Mouse (Mus musculus): ENCODE measurements around the gene Art5. TPM values are rescaled to one million over a fixed set of nuclear protein-coding genes. Genes with fewer than 3 reads are reported as not detected.
A peak's percentile ranks its signal among the peaks of the same experiment; 100 is the strongest.

Art5 gene
- total and polyA plus RNA-seq, 2 experiments from 2014 or later, result 0.23 to 0.49 TPM

DNA sequence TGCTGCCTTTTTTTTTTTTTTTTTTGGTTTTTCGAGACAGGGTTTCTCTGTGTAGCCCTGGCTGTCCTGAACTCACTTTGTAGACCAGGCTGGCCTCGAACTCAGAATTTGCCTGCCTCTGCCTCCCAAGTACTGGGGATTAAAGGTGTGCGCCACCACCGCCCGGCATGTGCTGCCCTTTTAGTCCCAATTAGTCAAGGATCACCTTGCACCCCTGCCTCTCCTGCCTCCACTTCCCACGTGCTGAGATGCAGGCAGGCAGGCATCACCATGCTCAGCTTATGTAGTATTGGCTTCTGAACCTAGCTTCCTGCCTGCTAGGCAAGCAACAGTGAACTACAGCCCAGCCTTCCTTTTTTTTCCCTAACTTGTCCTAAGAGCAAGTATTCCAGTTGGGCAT lies 8.1 kb upstream of the Art5 start:
- no peak for DNase-seq (ENCODE audit: low spot score)
- Histone ChIP-seq H3K4me2 (ENCODE audit: low read depth, low read length, poor library complexity, severe bottlenecking) (no peak overlapping the region), H3K4me3 (ENCODE audit: low read depth, low read length) (no peak overlapping the region), H3K36me3 (ENCODE audit: insufficient read depth, low read length) (peaks cover 32% of the 10 kb centered on the region), H3K27ac (ENCODE audit: low read depth, low read length) (no peak overlapping the region), H3K27me3 (ENCODE audit: insufficient read depth, low read length) (no peaks in the 10 kb centered on the region), H3K4me1 (ENCODE audit: insufficient read depth, low read length) (no peaks in the 10 kb centered on the region), H3K9ac (replicated peaks; ENCODE audit: low read length, poor library complexity, severe bottlenecking) (no peak overlapping the region), H3K9me3 (ENCODE audit: low read length) (no peaks in the 10 kb centered on the region)
- WGBS, result 73% methylated on average over 6 of the region's 6 CpGs
- ATAC-seq (ENCODE audit: low FRiP score), result no peak
- TF ChIP-seq CTCF (IDR thresholded peaks at IDR 0.05), result no peak

DNA sequence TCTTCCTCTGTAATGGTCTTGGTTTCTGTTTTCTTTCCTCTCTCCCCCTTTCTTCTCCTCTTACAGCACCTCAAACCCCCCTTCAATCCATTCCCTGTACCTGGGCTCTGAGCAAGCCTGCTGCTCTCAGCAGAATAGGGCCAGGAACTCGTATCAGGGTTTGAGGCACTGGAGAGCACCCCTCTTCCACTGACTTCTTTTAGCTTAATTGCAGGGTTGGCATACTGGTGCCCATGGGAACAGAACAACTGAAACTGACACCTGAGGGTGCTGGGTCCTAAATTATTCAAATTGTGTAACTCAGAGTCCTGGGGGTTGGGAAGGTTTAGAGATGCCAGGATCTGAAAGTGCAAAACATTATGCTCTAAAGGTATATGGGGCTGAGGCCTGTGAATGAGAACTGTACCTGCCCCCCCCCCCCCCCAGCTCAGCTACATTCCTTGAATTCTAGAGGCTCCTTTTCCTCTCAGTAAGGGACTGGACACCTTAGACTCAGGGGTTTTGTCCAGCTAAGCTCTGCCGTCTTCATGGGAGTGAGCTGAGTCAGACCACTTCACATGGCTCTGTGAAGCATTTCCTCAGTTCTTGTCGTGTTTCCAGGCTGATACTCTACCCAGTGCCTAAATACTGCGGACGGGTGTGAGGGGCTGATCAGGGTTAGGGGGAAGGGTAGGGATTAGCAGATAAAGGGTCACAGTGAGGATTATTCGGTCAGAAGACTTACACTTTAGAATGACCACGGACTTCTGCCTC lies 7.5 kb upstream of the Art5 start, which contains the start of gene Chrna10:
Gene Chrna10 (minus strand): TSS at position 250 of the 753 bp plus-strand sequence.
- WGBS, result 36% methylated on average over 7 of the region's 7 CpGs

DNA sequence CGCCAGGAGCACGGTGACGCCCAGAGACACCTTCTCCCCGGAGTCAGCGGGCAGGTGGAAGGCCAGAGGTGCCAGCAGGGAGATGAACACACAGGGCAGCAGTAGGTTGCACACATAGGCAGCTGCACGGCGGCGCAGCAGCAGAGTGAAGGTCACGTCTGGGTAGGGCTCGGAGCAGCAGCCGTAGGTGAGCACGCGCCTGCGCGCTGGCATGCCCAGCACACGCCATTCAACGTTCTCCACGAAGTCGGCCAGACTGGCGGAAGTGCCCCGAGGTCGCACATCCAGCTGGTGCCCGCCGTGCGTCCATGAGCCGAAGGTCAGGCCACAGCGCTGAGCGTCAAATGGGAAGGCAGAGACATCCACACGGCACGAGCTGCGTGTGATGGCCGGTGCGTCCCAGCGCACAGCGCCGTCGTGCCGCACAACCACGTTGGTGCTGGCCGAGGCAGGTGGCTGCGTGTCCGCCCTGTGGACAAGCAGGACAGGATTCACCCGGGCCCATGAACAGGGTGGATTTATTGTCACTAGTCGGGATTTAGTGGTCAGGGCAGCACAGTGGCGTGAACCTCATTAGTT lies 4.0 kb upstream of the Art5 start:
- TF ChIP-seq CTCF (IDR thresholded peaks at IDR 0.05), result no peak
- Histone ChIP-seq H3K4me3 (ENCODE audit: low read depth, low read length) (no peak overlapping the region), H3K36me3 (ENCODE audit: insufficient read depth, low read length) (peaks cover 2% of the 10 kb centered on the region; the same call in 1 of the 2 replicates), H3K9me3 (ENCODE audit: low read length) (no peaks in the 10 kb centered on the region), H3K27ac (ENCODE audit: low read depth, low read length) (no peak overlapping the region), H3K4me2 (ENCODE audit: low read depth, low read length, poor library complexity, severe bottlenecking) (no peak overlapping the region), H3K27me3 (ENCODE audit: insufficient read depth, low read length) (no peaks in the 10 kb centered on the region), H3K9ac (replicated peaks; ENCODE audit: low read length, poor library complexity, severe bottlenecking) (no peak overlapping the region), H3K4me1 (ENCODE audit: insufficient read depth, low read length) (no peaks in the 10 kb centered on the region)
- 87% methylated on average over 45 of the region's 45 CpGs for WGBS
- DNase-seq (ENCODE audit: low spot score) (no peak), ATAC-seq (ENCODE audit: low FRiP score) (no peak)

More for the DNA sequence above, 7.5 kb upstream of the Art5 start, which contains the start of gene Chrna10:
- Histone ChIP-seq H3K36me3 (ENCODE audit: insufficient read depth, low read length) (peaks cover 26% of the 10 kb centered on the region), H3K9me3 (ENCODE audit: low read length) (no peaks in the 10 kb centered on the region), H3K4me3 (ENCODE audit: low read depth, low read length) (no peak within 1 kb of the TSS), H3K4me2 (ENCODE audit: low read depth, low read length, poor library complexity, severe bottlenecking) (no peak within 1 kb of the TSS), H3K27me3 (ENCODE audit: insufficient read depth, low read length) (no peaks in the 10 kb centered on the region), H3K4me1 (ENCODE audit: insufficient read depth, low read length) (no peaks in the 10 kb centered on the region), H3K27ac (ENCODE audit: low read depth, low read length) (no peak within 1 kb of the TSS), H3K9ac (replicated peaks; ENCODE audit: low read length, poor library complexity, severe bottlenecking) (no peak within 1 kb of the TSS)
- no peak for TF ChIP-seq CTCF (IDR thresholded peaks at IDR 0.05)
- no peak for DNase-seq (ENCODE audit: low spot score)
- ATAC-seq (ENCODE audit: low FRiP score), result no peak

DNA sequence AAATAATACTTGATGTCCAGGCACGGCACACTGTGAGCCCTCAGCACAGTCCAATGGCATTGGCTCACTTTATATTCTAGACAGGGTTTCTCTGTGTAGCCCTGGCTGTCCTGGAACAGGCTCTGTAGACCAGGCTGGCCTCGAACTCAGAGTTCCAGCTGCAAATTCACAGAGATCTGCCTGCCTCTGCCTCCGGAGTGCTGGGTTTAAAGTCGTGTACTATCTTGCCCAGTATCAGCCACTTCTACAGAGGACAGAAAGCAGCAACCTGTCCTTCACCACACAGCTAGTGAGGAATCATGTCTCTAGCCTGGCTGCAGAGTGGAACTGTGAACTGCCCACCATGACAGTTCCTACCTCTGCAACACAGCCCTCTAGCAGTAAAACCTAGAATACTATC lies 457 bp upstream of the Art5 start:
- H3K4me2 ChIP-seq (ENCODE audit: low read depth, low read length, poor library complexity, severe bottlenecking), result no peak overlapping the region
- H3K36me3 ChIP-seq (ENCODE audit: insufficient read depth, low read length), result no peaks in the 10 kb centered on the region
- 82% methylated on average over 4 of the region's 4 CpGs for WGBS
- DNase-seq (ENCODE audit: low spot score) (no peak), ATAC-seq (ENCODE audit: low FRiP score) (no peak)
- H3K4me3 ChIP-seq (ENCODE audit: low read depth, low read length), result no peak overlapping the region
- no peak overlapping the region for H3K9ac ChIP-seq (replicated peaks; ENCODE audit: low read length, poor library complexity, severe bottlenecking)
- TF ChIP-seq CTCF (IDR thresholded peaks at IDR 0.05), result no peak
- H3K27ac ChIP-seq (ENCODE audit: low read depth, low read length), result no peak overlapping the region
- H3K9me3 ChIP-seq (ENCODE audit: low read length), result no peaks in the 10 kb centered on the region
- peaks cover 3% of the 10 kb centered on the region; the same call in 1 of the 2 replicates for H3K4me1 ChIP-seq (ENCODE audit: insufficient read depth, low read length)
- H3K27me3 ChIP-seq (ENCODE audit: insufficient read depth, low read length), result no peaks in the 10 kb centered on the region

DNA sequence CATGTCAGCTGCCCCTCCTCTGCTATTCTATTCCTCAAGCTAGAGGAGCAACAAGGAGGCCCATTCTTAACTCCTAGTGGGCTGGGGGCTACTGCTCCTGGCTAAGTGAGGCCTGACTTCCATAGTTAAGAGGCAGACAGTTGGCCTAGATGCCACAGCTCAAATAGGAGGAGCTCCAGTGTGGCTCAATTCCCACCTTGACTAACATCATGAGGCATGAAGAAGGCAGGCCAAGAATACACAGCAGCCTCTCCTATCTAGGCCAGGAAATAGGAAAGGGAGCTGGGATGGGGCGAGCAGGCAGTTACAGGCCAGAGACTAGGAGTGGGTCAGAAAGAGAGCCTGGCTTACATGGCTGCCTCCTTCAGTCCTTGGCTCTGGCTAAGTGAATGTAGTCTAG lies 1.1 kb downstream of the Art5 start:
- Histone ChIP-seq H3K36me3 (ENCODE audit: insufficient read depth, low read length) (no peaks in the 10 kb centered on the region), H3K4me3 (ENCODE audit: low read depth, low read length) (no peak overlapping the region), H3K27me3 (ENCODE audit: insufficient read depth, low read length) (no peaks in the 10 kb centered on the region), H3K4me1 (ENCODE audit: insufficient read depth, low read length) (peaks cover 3% of the 10 kb centered on the region; the same call in 1 of the 2 replicates), H3K4me2 (ENCODE audit: low read depth, low read length, poor library complexity, severe bottlenecking) (no peak overlapping the region), H3K9me3 (ENCODE audit: low read length) (no peaks in the 10 kb centered on the region), H3K27ac (ENCODE audit: low read depth, low read length) (no peak overlapping the region), H3K9ac (replicated peaks; ENCODE audit: low read length, poor library complexity, severe bottlenecking) (no peak overlapping the region)
- TF ChIP-seq CTCF (IDR thresholded peaks at IDR 0.05), result no peak
- ATAC-seq (ENCODE audit: low FRiP score) (no peak), DNase-seq (ENCODE audit: low spot score) (no peak)
- WGBS, result 92% methylated on average over 1 of the region's 1 CpGs

DNA sequence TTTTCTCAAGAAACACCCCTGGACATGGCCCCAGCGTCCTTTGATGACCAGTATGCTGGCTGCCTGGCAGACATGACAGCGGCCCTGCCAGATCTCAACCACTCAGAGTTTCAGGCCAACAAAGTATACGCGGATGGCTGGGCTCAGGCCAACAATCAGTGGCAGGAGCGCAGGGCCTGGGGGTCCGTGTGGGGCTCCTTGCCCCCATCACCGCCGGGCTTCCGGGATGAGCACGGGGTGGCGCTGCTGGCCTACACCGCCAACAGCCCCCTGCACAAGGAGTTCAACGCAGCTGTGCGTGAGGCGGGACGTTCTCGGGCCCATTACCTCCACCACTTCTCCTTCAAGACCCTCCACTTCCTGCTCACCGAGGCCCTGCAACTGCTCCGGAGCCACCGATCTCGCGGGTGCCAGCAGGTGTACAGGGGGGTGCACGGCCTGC lies 2.6 kb downstream of the Art5 start:
- no peak for DNase-seq (ENCODE audit: low spot score)
- peaks cover 3% of the 10 kb centered on the region; the same call in 1 of the 2 replicates for H3K4me1 ChIP-seq (ENCODE audit: insufficient read depth, low read length)
- peak overlapping the region; percentile 3; the same call in 1 of the 2 replicates for H3K4me3 ChIP-seq (ENCODE audit: low read depth, low read length)
- H3K27me3 ChIP-seq (ENCODE audit: insufficient read depth, low read length), result no peaks in the 10 kb centered on the region
- 24% methylated on average over 23 of the region's 23 CpGs for WGBS
- TF ChIP-seq CTCF (IDR thresholded peaks at IDR 0.05), result no peak
- H3K27ac ChIP-seq (ENCODE audit: low read depth, low read length), result no peak overlapping the region
- no peaks in the 10 kb centered on the region for H3K9me3 ChIP-seq (ENCODE audit: low read length)
- H3K36me3 ChIP-seq (ENCODE audit: insufficient read depth, low read length), result no peaks in the 10 kb centered on the region
- ATAC-seq (ENCODE audit: low FRiP score), result no peak
- H3K4me2 ChIP-seq (ENCODE audit: low read depth, low read length, poor library complexity, severe bottlenecking), result peak overlapping the region; percentile 32
- no peak overlapping the region for H3K9ac ChIP-seq (replicated peaks; ENCODE audit: low read length, poor library complexity, severe bottlenecking)

Measured in midbrain, postnatal 0 days (tissue).